Mouse (Mus musculus) cerebellum, adult 18-20 months (tissue): ENCODE data around the gene Mybbp1a.

Experiments
- DNase-seq, 2 experiments: peaks; one replicate each; pipeline ENCODE4 v3.0.0; 2021

The Mybbp1a gene

DNA sequence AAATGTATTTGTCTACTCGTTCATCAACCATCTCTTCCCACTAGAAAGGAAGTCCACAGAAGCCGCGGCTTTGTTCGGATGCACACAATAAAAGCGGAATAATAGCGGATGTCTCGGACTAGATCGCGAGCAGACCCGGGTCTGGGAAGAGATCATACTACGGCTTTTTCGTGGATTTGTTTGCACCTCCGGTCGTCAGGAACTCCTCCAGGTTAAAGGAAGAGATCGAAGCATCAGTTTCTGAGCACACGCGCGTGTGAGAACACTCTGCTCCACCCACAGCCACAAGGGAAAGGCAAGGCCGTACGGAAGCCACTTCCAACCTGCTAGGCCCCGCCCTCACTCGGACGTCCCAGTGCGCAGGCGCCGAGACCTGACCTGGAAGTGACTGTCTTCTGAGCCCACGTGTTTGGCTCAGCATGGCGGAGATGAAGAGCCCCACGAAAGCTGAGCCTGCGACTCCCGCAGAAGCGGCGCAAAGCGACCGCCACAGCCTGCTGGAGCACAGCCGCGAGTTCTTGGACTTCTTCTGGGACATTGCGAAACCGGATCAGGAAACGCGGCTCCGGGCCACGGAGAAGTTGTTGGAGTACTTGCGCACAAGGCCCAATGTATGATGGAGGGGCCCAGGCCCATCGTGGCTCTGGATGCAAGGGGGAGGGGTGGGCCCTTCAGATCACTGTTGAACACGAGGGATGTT is at the start of gene Mybbp1a:
Gene Mybbp1a (plus strand): TSS at position 391 of the 700 bp plus-strand sequence.
- DNase-seq, result peak; percentile 99

DNA sequence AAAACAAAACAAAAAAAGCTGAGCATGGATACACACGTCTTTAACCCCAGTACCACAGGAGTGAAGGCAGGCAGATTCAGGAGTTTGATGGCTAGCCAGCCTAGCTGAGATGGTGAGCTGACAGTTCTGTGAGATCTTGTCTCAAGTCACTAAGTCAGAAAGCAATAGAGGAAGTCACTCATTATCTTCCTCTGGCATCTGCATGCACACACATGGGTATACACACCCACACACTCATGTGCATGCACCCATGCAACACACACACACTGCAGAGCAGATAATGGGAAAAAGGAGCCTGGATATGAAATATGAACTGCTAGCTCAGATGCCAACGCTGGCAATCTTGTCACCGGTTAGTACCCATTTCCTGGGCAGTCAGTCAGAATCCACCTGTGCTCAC is 47.9 kb upstream of the Mybbp1a start:
- no peak for DNase-seq

DNA sequence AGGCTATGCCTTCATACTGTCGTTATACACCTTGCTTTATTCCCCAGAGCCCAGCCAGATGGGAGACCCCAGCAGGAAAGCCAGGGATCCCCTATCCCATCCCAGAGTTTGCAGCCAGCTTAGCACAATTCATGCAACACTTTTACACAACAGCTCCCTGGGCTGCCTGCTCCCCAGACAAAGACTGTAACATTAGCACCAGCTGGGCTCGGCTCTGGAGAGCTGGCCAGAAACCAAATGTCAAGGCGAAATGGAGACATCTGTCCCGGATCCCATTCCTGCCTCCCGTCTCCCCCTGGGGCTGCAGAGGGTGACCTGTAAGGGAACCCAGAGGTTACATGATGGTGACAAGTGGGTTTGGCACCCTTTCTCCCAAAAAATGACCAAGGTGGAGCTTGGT is 47.5 kb upstream of the Mybbp1a start:
- DNase-seq, result no peak

DNA sequence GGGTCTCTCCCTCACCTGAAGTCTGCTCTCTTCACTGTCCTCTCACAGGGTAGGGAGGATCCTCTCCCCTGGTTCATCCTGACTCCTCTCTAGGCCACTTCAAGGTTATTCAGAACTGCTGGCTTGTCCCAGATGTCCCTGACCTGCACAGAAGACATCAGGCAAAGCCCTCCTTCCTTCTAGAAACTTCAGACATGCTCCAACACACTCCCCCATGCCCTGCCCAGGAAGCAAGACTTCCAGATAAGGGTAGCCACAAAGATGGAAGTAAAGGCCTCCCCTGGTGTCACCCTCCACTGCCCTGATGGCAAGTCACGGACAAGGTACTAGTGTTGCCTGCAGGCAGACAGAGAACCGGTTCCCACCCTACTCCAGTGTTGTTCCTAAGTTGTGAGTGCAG is 46.5 kb upstream of the Mybbp1a start:
- DNase-seq, result no peak

DNA sequence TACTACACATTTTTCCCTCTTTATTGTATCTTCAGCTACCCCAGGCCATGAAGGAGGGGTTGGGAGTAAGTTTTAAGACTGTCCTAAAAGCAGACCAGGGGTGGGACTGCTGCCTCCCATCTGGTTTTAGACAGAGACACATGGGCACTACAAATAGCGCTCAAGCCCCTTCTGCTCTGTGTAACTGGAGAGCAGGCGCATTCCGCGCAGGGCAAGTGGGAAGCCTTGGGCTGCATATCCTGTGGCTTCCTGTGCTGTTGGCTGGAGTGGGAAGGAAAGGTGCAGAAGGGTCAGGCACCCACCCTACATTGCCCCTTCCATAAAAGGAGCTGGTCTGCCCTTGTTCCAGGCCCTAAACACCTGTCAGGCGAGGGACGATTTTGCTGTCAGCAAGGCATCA is 45.5 kb upstream of the Mybbp1a start:
- no peak for DNase-seq

DNA sequence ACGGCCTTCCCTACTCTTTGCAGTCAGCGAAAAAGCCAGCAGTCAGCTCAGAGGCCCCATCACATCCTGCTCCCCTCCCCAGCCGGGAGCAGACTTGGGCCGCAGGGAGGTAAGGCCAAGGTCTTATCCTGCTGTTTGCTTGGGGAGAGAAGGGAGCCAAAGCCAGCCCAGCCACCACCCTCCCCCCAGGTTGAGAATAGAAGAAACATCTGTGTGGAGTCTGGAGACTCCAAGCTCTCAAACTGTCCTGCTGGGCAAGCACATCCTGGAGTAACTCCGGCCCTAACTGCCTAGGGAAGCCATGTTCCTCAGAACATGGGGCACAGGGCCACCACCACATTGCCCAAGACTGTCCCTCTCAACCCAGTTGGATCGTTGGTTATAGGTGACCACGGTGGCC is 44.5 kb upstream of the Mybbp1a start:
- no peak for DNase-seq

DNA sequence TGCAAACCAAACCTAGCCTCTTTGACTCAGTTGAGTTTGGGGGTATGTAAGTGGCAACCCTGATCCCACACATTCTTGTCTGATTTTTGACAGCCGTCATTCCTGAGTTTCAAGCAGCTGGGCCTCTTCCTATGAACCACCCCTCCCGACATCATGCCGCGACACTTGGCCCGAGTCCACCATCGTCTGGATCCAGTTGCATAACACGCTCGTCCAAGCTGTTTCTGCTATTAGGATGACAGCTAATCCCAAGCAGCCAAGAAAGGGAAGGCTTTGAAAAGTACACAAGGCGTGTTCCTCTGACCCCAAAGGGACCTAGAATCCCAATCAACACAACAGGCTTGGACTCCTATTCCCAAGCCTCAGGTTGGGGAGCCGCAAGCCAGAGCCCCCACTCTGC is 44.1 kb upstream of the Mybbp1a start:
- DNase-seq, result no peak

DNA sequence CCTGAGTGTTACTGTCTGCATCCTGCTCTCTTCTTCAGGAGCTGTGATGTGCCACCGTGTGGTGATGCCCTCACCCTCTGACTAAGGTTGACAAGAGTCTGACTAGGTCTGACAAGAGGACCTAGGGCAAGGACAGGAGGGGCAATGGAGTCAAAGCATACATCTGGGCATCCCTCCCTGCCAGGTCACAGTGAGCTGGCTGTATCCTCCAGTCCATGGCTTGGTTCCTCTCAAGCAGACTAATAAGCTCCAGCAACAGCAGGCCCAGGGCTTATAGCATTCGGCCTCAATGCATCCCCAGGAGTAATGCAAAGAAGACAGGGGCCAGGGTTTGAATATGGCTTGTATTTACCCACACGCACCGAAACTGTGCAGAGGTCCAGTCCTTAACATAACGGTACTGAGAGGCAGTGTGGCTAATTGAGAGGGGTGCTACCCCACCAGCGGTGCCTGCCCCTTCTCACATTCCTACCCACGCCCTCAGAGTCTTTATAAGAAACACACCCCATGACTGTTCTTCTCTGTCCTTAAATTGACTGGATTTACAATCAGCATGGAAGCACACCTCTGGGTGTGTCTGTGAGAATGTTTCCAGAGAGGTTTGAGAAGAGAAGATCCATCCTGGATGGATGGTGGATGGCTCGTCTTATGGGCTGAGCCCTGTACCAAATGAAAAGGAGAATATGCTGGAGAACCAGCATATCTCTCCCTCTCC is 43.2 kb upstream of the Mybbp1a start:
- no peak for DNase-seq

DNA sequence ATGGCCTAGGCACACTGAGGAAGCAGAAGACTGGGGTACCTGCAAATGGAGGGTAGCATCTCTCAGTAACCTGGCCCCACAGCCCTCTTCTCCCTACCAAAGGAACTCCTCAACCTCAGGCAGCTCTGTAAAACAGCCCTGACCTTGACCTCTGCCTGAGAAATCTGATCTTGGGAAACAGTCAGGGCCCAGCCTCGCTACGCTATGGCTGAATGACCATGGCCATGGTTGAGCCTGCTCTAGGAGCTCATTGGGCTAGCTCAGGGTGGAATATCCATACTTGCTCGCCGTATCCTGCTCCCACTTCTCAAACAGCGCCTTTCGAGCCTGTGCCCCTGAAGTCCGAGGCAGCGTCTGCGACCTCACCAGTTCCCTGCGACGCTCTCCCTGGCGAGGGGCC is 40.1 kb upstream of the Mybbp1a start:
- DNase-seq, result no peak

DNA sequence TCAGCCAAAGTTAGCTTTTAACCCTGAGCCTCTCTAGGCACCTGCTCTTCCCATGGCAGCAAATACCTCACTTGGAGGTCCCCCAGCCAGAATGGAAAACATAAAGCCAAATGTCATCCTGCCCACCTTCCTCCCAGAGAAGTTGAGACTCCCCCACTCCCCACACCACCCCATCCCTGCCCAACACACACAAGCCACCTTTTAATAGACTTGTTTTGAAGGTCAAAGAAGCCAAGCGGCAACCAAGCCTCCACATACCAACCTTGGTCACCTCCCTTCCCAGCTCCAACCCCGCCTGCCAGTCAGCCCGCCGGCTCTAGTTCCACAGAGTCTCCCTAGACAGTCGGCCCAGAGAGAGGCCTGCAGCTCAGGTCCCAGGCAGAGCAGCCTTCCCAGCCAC is 39.1 kb upstream of the Mybbp1a start:
- DNase-seq, result no peak

DNA sequence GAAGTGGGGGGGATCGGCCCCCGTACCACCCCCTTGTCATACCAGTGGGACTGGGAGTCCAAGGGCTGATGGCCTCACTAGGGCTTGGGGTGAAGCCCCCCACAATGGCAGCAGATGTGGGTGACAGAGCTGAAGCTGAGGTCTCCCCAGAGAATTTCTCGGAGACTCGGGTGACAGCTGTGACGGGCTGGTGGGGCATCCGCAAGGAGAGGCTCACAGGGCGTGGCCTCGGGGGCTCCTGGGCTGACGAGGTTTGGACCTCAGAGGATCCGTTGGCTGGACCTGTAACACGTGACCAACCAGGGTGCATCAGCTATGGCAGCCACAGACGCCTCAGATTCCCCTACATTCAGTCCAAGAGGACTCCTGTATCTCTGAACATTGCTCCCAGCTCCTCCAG is 38.2 kb upstream of the Mybbp1a start:
- no peak for DNase-seq

DNA sequence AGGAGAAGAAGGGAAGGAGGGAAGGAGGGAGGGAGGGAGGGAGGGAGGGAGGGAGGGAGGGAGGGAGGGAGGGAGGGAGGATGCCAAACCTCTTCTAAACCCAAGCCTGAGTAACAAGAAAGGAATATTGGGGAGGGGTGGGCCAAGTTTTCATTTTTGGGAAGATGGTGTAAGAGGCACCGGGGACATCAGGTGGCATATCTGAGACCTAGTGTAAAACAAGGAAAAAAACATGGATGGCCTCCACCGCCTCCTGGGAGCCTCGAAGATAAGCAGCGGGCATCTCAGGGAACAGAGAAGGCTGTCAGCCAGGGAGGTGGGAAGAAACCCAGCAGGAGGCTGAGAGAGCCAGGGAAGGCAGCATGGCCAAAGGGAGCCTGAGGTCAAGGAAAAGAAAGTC is 35.6 kb upstream of the Mybbp1a start:
- DNase-seq, result no peak

DNA sequence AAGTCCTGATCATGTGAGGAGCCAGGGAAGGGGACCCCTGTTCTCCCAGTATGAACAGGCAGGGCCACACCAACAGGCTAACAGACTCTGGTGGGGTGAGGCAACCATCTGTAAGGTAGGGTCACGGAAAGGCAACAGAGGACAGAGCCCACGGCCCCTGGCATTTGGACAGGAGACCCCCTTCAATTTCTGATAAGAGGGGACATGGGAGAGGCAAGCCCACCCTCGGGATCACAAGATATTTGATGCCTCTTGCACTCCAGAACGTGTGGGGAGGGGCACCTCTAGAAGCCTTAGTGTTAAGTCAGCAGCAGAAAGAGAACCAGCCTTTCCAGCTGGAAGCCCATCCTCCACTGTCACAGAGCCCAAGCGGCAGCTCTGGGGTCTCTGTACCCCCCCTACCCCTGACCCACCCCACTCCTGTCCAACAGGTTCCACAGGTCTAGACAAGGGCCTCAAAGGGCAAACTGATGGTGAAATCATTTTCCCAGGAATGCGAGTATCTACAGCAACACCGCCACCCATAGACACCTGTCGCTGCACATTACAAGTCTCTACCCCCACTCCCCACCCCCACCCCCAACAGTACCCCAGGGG is 35.0 kb upstream of the Mybbp1a start:
- DNase-seq, result no peak

DNA sequence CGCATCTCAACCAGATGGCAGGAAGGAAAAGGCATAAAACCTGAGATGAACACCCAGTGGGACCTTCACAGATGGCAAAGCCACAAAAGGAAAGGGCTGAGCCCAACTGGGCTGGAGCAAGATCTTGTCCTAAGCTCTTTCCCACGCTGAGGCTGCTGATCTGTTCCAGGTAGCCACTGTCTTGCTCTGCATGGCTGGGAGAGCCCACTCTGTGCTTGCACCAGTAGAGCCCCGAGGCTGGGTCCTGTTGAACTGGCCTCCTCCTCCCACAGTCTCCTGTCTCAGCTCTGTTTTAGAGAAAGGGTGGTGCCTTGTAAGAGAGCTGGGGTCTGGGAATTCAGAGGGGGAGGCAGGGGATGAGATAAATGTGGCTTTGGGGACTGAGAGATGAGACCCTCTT is 34.1 kb upstream of the Mybbp1a start:
- DNase-seq, result no peak

DNA sequence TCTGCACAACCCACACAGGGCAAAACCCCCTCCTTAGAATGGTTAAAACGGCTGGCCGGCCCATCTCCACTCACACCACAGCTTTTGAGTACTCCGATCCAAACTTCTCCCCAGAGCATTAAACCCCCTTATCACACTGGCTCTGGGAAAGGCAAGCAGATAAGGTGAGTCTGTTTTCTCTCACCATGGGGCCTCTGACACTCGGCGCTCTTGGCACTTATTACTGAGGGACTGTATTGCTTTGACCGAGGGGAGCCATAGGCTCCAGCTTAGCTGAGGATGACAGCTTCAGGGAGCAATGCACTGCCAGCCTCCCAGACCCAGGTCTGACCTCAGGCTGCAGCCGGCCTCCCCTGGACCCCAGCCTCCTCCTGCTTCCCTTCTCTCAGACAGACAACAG is 33.6 kb upstream of the Mybbp1a start:
- DNase-seq, result no peak

DNA sequence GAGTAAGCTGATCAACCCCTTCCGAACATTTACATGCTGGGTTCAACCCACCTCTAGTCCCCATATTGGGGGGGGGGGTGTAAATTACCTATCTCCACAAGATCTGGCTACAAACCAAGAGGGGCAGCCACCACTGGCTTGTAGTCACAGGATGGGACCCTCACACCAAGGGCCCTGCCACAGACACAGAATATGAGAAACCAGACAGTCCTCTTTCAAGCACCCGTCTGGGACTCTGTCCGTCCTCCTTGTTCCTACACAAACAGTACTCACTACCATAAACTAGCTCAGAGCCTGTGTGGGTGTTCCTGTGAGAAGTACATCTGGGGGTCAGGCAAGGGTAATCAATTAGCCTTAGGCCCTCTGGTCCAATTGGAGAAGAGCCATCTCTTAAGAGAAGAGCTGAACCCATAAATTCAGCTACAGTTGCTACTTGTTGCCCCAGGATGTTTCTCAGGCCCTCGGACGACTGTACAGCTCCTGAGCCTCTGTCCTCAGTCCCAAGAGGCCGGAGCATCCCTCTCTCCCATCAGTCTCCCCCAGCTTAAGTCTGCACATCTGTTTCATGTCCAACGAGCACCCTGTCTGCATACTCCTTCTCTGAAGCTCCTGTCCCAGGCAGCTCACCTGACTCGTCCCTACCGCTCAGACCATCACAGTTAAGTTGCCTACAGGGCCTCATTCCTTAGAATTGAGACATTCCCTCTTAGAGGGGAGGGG is 32.5 kb upstream of the Mybbp1a start:
- no peak for DNase-seq

DNA sequence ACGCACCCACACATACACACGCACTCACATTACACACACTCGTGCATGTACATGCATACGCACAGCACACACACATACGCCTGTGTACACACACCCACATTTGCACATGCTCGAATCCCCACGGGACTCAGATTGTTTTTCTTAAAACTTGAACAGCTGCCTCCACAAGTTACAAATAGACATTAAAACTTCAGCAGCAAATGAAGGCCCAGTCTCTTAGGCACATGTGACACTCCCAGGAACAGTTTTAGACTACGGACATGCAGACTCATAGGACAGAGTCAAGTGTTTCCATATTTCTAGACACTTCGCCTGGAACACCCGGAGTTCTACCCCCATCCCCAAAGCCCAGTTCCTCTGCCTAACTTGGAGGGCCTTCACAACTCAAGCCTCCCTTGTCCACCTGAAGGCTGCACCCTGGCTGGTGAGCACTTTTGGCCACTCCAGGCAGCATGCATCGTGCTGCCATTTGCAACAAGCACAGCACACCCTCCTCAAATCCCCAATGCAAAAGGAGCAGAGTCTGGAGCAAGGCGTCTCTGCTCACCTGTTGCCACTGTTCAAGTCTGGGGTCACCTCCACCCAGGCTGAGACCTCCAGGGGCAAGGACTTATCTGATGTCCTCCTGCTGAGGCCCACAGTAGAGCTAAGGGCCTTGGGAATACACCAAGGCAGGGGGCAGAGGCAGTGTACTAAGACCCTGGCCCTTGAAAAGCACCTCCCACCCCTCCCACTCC is 31.3 kb upstream of the Mybbp1a start:
- no peak for DNase-seq

DNA sequence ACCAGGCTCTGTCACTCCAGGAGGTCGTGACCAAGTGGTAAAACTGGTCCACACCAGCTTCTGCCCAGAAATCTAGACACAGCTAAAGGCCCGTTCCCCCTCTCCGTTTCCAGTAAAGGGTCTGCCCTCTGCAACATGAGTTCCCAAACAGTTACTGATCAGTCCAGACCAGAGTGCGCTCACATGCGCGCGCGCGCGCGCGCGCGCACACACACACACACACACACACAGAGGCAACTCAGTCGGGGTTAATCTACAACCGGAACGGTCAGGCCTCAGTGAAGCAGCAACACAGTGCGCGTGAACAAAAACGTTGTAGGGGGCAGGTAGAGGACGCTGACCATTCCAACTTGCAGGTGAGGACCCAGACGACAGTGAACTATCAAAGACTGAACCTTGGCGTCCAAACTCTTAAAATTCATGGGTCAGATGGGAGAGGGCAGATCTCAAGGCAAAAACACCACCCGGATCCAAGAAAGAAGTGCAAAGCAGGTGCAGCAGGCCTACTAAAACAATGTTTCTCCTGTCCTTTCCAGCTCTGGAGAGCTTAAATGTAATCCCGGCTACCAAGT is 30.5 kb upstream of the Mybbp1a start:
- no peak for DNase-seq

DNA sequence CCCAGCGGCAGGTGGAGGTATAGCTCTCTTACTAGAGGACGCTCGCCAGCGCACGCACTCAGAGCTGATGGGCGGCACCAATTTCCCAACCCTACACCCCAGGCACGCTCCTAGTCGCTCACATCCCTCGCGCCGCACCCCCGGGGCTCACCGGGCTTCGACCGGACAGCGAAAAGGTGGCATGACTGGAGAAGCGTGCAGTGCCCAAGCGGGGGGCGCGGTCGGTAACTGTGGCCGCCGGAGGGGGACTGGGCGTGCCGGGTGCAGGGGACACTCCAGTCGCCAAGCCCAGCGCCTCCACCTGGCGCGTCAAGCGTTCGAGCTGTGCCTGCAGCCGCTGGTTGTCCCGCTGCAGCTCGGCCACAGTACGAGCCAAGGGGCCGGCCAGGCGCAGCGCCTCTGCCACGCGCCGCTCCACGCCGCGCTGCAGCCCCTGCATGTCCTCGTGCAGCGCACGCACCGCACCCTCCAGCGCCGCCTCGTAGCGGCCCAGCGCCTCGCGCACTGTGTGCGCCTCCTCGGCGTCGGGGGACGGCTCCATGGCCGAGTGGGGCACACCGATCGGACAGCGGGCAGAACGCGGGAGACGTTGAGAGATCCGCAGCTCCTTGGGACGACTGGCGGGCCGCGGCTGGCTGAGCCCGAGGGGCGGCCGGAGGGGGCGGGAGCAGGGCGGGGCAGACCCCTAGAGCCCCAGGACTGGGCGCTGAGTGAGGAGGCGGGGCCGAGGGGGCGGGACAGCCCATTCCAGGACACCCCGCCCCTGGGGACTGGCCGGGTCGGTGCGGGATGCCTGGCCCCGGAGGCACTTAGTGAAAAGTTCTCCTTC is 29.8 kb upstream of the Mybbp1a start, which contains the start of gene Smtnl2:
Gene Smtnl2 (minus strand): TSS at position 621 of the 829 bp plus-strand sequence.
- peak; percentile 27 to 29 for DNase-seq

DNA sequence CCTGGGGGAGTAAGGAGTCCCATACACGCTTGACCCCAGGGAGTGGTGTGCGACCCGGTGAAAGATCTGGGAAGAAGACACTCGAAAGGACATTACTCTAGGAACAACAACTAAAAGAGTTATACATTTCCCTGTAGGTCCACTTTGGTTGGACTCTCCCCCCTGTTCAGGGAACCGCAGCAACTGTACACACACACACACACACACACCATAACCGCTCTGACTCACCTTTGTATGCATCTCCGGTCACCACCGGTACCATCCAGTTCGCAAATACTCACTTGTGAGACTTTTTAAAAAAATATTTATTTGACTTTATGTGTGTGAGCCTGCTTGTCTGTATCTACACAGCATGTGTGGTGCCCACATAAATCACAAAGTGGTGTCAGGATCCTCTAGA is 29.2 kb upstream of the Mybbp1a start:
- DNase-seq, result no peak

DNA sequence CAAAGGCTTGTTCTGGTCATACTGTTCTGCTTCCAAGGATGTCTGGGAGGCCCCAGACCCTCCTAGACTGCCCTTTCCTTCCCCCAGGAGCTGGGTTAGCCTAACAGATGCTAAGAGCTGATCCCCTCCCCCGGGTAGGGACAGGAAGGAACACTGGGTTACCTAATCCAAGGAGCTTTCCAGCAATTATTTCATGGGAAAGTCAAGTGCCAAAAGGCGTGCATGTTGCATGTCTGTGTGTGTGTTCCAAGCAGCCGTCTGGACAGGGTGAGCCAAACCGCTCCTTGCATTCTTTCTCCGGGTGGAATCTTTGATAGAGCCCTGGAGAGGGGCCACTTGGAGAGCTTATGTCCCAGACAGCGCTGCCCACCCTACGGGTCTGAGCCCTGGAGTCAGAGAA is 28.1 kb upstream of the Mybbp1a start:
- DNase-seq, result no peak
